Mouse (Mus musculus): ENCODE results near the gene Osm. TPM values are rescaled to one million over a fixed set of nuclear protein-coding genes. Genes with fewer than 3 reads are reported as not detected.

Osm gene
- total RNA-seq (2017): 20.2 and 22.8 TPM in 2 replicates

GRCm38 (mm10) chr11:4235665-4236545 is at the start of gene Osm:
Osm (plus strand) TSS chr11:4236420.
- ATAC-seq (replicated peaks in 1 of 2; ENCODE audit: insufficient read depth in 1 of 2, low FRiP score in 2 of 2, low TSS enrichment in 1 of 2, low read depth in 1 of 2, poor library complexity in 2 of 2, severe bottlenecking in 2 of 2): no peak; a peak in 1 of 4 replicates

- ATAC-seq (replicated peaks in 1 of 2; ENCODE audit: insufficient read depth in 1 of 2, low FRiP score in 2 of 2, low TSS enrichment in 1 of 2, low read depth in 1 of 2, poor library complexity in 2 of 2, severe bottlenecking in 2 of 2): peak; percentile 99 to 100
Observed at GRCm38 (mm10) chr11:4186486-4187317, 49.5 kb upstream of the Osm start, which contains the start of gene Tbc1d10a. Tbc1d10a (plus strand) TSS chr11:4186789.

DNA sequence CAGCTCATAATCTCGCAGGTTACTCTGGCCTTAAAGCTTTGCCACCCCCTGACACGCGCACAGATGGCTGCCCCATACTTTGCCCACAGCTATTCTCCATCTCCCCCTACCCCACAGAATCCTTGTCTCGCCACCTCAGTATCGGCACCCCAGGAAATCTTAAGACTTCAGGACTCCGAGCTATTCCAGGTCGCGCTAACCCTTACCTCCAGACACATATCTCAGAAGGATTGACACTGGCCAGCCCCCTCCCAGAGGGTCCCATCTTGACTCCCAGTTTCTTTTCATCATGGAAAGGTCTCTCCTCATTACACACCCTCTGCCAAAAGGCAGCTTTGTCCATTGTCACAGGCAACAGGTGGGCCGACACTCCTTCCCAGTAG is 48.9 kb upstream of the Osm start:
- no peak for ATAC-seq (replicated peaks in 1 of 2; ENCODE audit: insufficient read depth in 1 of 2, low FRiP score in 2 of 2, low TSS enrichment in 1 of 2, low read depth in 1 of 2, poor library complexity in 2 of 2, severe bottlenecking in 2 of 2)

DNA sequence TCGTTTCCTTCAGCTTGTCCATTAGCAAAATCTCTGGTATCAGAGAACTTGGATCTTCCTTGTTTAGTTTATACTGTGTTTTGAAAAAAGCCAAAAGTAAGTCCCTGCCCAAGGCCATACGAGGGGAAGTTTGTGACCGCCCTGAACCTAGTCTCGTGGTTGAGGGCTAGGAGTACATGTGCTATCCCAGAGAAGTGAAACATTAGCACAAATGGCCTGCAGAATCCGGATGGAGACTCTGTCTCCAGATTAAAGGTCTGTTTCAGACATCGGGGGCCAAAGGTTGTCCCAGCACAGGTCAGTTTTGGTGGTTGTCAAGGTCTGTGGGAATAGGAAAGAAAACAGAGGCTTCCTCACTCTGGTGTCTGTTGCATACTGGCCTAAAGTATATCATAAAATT is 47.0 kb upstream of the Osm start:
- ATAC-seq (replicated peaks in 1 of 2; ENCODE audit: insufficient read depth in 1 of 2, low FRiP score in 2 of 2, low TSS enrichment in 1 of 2, low read depth in 1 of 2, poor library complexity in 2 of 2, severe bottlenecking in 2 of 2): no peak

- no peak for ATAC-seq (replicated peaks in 1 of 2; ENCODE audit: insufficient read depth in 1 of 2, low FRiP score in 2 of 2, low TSS enrichment in 1 of 2, low read depth in 1 of 2, poor library complexity in 2 of 2, severe bottlenecking in 2 of 2)
Observed at GRCm38 (mm10) chr11:4190677-4191076, 45.5 kb upstream of the Osm start.

DNA sequence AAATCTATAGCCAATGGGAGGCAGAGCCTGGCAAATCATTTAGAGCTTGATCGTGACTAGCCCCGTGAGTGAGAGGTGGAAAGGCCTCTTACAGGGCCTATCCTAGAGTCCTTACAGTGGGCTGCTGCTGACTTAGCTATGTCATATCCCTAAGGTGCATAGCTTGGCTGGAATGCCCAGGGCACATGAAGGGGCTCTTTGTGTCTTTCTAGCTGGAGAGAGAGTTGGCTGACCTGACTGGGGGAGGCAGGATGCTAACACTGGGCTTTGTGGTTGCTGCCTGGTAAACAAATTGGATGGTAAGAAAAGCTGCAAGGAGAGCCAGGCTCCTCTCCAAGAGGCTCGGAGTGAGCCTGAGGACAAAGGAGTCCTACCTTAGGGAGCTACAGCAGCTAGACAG is 43.5 kb upstream of the Osm start:
- ATAC-seq (replicated peaks in 1 of 2; ENCODE audit: insufficient read depth in 1 of 2, low FRiP score in 2 of 2, low TSS enrichment in 1 of 2, low read depth in 1 of 2, poor library complexity in 2 of 2, severe bottlenecking in 2 of 2): no peak

GRCm38 (mm10) chr11:4193420-4193819 is 42.8 kb upstream of the Osm start:
- ATAC-seq (replicated peaks in 1 of 2; ENCODE audit: insufficient read depth in 1 of 2, low FRiP score in 2 of 2, low TSS enrichment in 1 of 2, low read depth in 1 of 2, poor library complexity in 2 of 2, severe bottlenecking in 2 of 2): no peak

- ATAC-seq (replicated peaks in 1 of 2; ENCODE audit: insufficient read depth in 1 of 2, low FRiP score in 2 of 2, low TSS enrichment in 1 of 2, low read depth in 1 of 2, poor library complexity in 2 of 2, severe bottlenecking in 2 of 2): peak; percentile 72 to 85
Observed at GRCm38 (mm10) chr11:4195597-4196031, 40.6 kb upstream of the Osm start.

GRCm38 (mm10) chr11:4196636-4197035 is 39.6 kb upstream of the Osm start:
- ATAC-seq (replicated peaks in 1 of 2; ENCODE audit: insufficient read depth in 1 of 2, low FRiP score in 2 of 2, low TSS enrichment in 1 of 2, low read depth in 1 of 2, poor library complexity in 2 of 2, severe bottlenecking in 2 of 2): no peak

DNA sequence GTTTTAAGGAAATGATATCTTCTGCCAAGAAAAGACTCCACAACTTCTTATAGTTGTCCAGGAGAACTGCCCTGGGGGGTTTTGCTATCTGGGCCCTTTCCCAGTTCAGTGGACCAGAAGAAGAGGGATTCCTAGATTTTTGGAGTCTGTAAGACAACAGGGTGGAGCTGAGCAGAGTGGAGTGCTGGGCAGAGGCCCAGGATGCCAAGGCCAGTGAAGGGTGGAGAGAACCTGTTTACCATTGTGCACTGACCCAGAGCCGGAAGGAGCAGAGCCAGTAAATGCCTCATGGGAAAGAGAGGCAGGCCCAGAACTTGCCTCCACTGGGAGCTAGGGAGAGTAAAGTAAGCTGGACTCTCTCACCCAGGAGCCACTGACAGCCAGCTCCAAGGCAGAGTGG is 38.5 kb upstream of the Osm start:
- ATAC-seq (replicated peaks in 1 of 2; ENCODE audit: insufficient read depth in 1 of 2, low FRiP score in 2 of 2, low TSS enrichment in 1 of 2, low read depth in 1 of 2, poor library complexity in 2 of 2, severe bottlenecking in 2 of 2): no peak

- ATAC-seq (replicated peaks in 1 of 2; ENCODE audit: insufficient read depth in 1 of 2, low FRiP score in 2 of 2, low TSS enrichment in 1 of 2, low read depth in 1 of 2, poor library complexity in 2 of 2, severe bottlenecking in 2 of 2): no peak
Observed at GRCm38 (mm10) chr11:4201981-4202700, 34.1 kb upstream of the Osm start.

- no peak for ATAC-seq (replicated peaks in 1 of 2; ENCODE audit: insufficient read depth in 1 of 2, low FRiP score in 2 of 2, low TSS enrichment in 1 of 2, low read depth in 1 of 2, poor library complexity in 2 of 2, severe bottlenecking in 2 of 2)
Observed at GRCm38 (mm10) chr11:4202995-4203704, 33.1 kb upstream of the Osm start.

- peak in 1 of 2 experiments; percentile 55; a peak in 1 of 4 replicates for ATAC-seq (replicated peaks in 1 of 2; ENCODE audit: insufficient read depth in 1 of 2, low FRiP score in 2 of 2, low TSS enrichment in 1 of 2, low read depth in 1 of 2, poor library complexity in 2 of 2, severe bottlenecking in 2 of 2)
Observed at GRCm38 (mm10) chr11:4203705-4204074, 32.5 kb upstream of the Osm start.

GRCm38 (mm10) chr11:4205097-4205655 is 31.0 kb upstream of the Osm start:
- ATAC-seq (replicated peaks in 1 of 2; ENCODE audit: insufficient read depth in 1 of 2, low FRiP score in 2 of 2, low TSS enrichment in 1 of 2, low read depth in 1 of 2, poor library complexity in 2 of 2, severe bottlenecking in 2 of 2): no peak

DNA sequence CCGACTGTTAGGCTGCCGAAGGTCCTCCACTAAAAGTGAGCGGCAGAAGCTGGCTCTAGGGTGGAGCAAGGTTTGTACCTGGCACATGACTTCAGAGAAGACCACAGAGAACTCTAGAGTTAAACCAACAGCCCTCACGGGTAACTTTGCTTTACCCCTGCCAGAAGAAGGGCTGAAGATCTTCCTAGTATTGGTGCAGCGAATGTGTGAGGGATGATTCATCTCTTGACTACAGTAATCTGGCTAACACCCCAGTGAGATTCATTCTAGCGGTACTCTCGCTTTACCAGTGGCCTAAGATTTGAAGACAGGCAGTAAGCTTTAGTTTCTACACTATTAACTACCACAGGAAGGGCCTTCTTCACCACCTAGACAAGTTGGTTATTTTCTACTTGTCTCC is 30.3 kb upstream of the Osm start:
- no peak for ATAC-seq (replicated peaks in 1 of 2; ENCODE audit: insufficient read depth in 1 of 2, low FRiP score in 2 of 2, low TSS enrichment in 1 of 2, low read depth in 1 of 2, poor library complexity in 2 of 2, severe bottlenecking in 2 of 2)

DNA sequence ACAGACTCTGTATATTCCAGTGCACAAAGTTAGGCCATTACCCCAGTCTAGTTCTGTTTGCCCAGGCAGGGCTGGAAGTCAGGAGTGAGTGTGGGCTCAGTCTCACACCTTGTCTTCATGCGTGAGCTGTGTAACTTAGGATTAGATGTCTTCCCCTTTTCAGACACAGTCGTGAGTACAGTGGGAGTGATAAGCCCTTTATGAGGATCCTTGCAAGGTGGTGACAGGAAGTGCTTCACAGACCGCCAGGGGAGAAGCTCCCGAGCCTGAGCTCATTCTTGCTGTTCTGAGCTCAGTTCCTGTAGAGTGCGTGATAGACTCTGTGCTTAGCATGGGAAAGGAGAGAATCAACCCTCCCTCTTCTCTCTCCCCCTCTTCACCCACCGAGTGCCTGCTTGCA is 29.7 kb upstream of the Osm start:
- peak; percentile 40 to 55; a peak in 3 of 4 replicates for ATAC-seq (replicated peaks in 1 of 2; ENCODE audit: insufficient read depth in 1 of 2, low FRiP score in 2 of 2, low TSS enrichment in 1 of 2, low read depth in 1 of 2, poor library complexity in 2 of 2, severe bottlenecking in 2 of 2)

DNA sequence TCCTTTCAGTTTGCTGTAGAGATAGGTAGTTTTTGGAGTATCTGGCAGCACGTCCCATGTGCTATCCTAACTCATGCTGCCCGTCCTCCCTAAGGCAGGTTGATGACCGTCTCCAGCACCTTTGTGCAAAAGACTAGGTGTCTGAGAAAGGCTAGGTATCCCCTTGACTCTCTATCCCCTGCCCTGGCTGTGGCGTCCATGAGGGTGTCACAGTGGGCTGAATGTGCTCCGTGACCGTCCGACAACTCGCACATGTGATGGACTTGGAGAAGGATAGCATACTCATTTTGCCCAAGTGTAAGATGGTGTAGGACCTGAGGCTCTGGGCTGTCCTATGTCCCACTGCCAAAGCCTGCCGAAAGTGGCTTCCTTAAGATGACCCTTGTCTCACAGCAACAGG is 28.6 kb upstream of the Osm start:
- no peak for ATAC-seq (replicated peaks in 1 of 2; ENCODE audit: insufficient read depth in 1 of 2, low FRiP score in 2 of 2, low TSS enrichment in 1 of 2, low read depth in 1 of 2, poor library complexity in 2 of 2, severe bottlenecking in 2 of 2)
